Mouse (Mus musculus): ENCODE results near the gene Eif2b2. TPM values are rescaled to one million over a fixed set of nuclear protein-coding genes. Genes with fewer than 3 reads are reported as not detected.
A peak's percentile ranks its signal among the peaks of the same experiment; 100 is the strongest.

Eif2b2 gene
- polyA plus RNA-seq, 1 experiment from 2014 or later: 68.8 TPM

- no peak for TF ChIP-seq CTCF (IDR thresholded peaks at IDR 0.05)
- DNase-seq (ENCODE audit: low read depth, low spot score): no peak
- ChIA-PET CTCF (interaction anchor here (1.1 kb wide), 1 partner anchor 127 kb away, joined by 3 read pairs; no protein-coding TSS in a partner anchor), POLR2A (no interaction called here)
- in situ Hi-C loops (cut with MboI; ENCODE audit: low pct_unique_long_range_greater_than_20kb): loop anchor here (5.0 to 25.0 kb wide), 2 partner anchors 50 to 310 kb away; no protein-coding TSS in a partner anchor
- no peak for ATAC-seq
- H3K27me3 ChIP-seq: no peaks in the 10 kb centered on the region
Observed at GRCm38 (mm10) chr12:85177740-85178239, 41.5 kb upstream of the Eif2b2 start, which contains the start of gene Pgf. TSS of gene Pgf (minus strand) at chr12:85177790.

- POLR2A ChIA-PET: no interaction called here
- no peak for ATAC-seq
- no peaks in the 10 kb centered on the region for H3K27me3 ChIP-seq
- DNase-seq (ENCODE audit: low read depth, low spot score): no peak
- TF ChIP-seq CTCF (IDR thresholded peaks at IDR 0.05): no peak
- CTCF ChIA-PET: interaction anchor here (1.1 kb wide), 1 partner anchor 127 kb away, joined by 3 read pairs; no protein-coding TSS in a partner anchor
- in situ Hi-C loops (cut with MboI; ENCODE audit: low pct_unique_long_range_greater_than_20kb): loop anchor here (5.0 to 25.0 kb wide), 2 partner anchors 49 to 309 kb away; no protein-coding TSS in a partner anchor
Observed at GRCm38 (mm10) chr12:85178294-85178693, 41.0 kb upstream of the Eif2b2 start.

- POLR2A ChIA-PET: interaction anchor here (0.6 kb wide), 1 partner anchor 44 kb away, joined by 3 read pairs; no protein-coding TSS in a partner anchor
- DNase-seq (ENCODE audit: low read depth, low spot score) (no peak), ATAC-seq (no peak)
- in situ Hi-C loops (cut with MboI; ENCODE audit: low pct_unique_long_range_greater_than_20kb): loop anchor here (25.0 kb wide), 1 partner anchor 306 kb away; no protein-coding TSS in a partner anchor
- CTCF ChIA-PET: interaction anchor here (0.9 kb wide), 1 partner anchor 98 kb away, joined by 3 read pairs; no protein-coding TSS in a partner anchor
- no peaks in the 10 kb centered on the region for H3K27me3 ChIP-seq
- TF ChIP-seq CTCF (IDR thresholded peaks at IDR 0.05): no peak
Observed at GRCm38 (mm10) chr12:85181475-85182344, 37.6 kb upstream of the Eif2b2 start.

DNA sequence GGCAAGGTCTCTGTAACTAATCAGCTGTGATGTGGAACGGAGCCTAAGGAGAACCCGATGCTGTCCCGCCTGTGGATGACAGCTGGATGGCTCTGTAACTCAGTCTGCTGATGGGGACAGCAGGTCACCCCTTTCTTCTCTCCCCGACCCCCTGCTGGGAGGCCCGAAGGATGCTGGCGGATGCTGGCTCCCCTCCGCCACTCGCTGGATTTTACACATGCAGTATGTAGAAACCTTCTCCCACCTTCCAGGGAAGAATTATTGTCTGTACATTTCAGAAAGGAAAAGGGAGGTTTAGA, 37.0 kb upstream of the Eif2b2 start:
- ChIA-PET CTCF (no interaction called here), POLR2A (no interaction called here)
- in situ Hi-C loops (cut with MboI; ENCODE audit: low pct_unique_long_range_greater_than_20kb): loop anchor here (25.0 kb wide), 1 partner anchor 305 kb away; no protein-coding TSS in a partner anchor
- no peaks in the 10 kb centered on the region for H3K27me3 ChIP-seq
- no peak for ATAC-seq
- no peak for TF ChIP-seq CTCF (IDR thresholded peaks at IDR 0.05)
- DNase-seq (ENCODE audit: low read depth, low spot score): no peak

DNA sequence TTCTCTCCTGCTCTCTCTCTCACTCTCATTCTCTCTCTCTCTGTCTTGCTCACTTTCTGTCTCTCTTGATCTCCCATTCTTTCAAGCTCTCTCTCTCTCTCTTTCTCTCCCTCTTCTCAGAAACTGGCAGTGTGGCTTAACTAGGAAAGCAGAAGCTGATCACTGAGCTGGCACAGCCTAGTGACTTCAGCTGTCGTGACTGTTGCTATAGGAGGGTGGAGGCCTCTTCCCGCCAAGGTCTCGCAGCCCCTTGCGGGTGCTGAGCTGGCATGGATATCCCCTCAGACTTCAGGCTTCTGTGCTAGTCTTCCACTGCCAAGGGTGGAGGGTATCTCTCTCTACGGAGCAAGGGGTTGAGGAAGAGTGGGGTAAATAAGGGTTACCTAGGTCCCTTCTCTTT, 36.4 kb upstream of the Eif2b2 start:
- ATAC-seq (no peak), DNase-seq (ENCODE audit: low read depth, low spot score) (no peak)
- POLR2A ChIA-PET: no interaction called here
- no peak for TF ChIP-seq CTCF (IDR thresholded peaks at IDR 0.05)
- CTCF ChIA-PET: no interaction called here
- no peaks in the 10 kb centered on the region for H3K27me3 ChIP-seq
- in situ Hi-C loops (cut with MboI; ENCODE audit: low pct_unique_long_range_greater_than_20kb): loop anchor here (25.0 kb wide), 1 partner anchor 304 kb away; no protein-coding TSS in a partner anchor

DNA sequence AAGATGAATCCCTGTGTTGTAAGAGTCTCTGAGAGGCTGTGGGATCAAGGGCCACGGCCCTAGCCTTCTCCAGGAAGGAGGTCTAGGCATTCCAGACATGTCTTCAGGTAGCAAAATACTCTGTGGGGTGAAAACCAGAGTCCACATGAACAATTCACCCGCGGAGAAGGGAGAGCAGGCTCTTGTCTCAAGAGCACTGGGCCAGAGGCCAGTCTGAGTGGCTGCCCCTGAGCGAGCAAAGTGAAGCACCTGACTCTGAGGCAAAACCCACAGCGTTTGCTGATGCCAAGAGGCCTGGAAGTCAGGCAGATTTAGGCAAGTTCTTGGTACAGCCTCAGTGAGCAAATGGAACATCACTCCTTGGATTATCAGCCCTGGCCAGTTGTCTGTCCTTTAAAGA, 35.2 kb upstream of the Eif2b2 start:
- ChIA-PET CTCF (no interaction called here), POLR2A (no interaction called here)
- no peak for DNase-seq (ENCODE audit: low read depth, low spot score)
- in situ Hi-C loops (cut with MboI; ENCODE audit: low pct_unique_long_range_greater_than_20kb): loop anchor here (25.0 kb wide), 1 partner anchor 303 kb away; no protein-coding TSS in a partner anchor
- no peak for ATAC-seq
- no peak for TF ChIP-seq CTCF (IDR thresholded peaks at IDR 0.05)
- no peaks in the 10 kb centered on the region for H3K27me3 ChIP-seq

- in situ Hi-C loops (cut with MboI; ENCODE audit: low pct_unique_long_range_greater_than_20kb): loop anchor here (25.0 kb wide), 1 partner anchor 301 kb away; no protein-coding TSS in a partner anchor
- DNase-seq (ENCODE audit: low read depth, low spot score) (no peak), ATAC-seq (no peak)
- ChIA-PET POLR2A (interaction anchor here (0.8 to 1.1 kb wide), 2 partner anchors 10 to 16 kb away, joined by 3 read pairs; no protein-coding TSS in a partner anchor), CTCF (no interaction called here)
- no peak for TF ChIP-seq CTCF (IDR thresholded peaks at IDR 0.05)
- H3K27me3 ChIP-seq: no peaks in the 10 kb centered on the region
Observed at GRCm38 (mm10) chr12:85185810-85186209, 33.5 kb upstream of the Eif2b2 start.

GRCm38 (mm10) chr12:85186361-85186760, 32.9 kb upstream of the Eif2b2 start:
- POLR2A ChIA-PET: interaction anchor here (0.8 to 1.1 kb wide), 2 partner anchors 9 to 16 kb away, joined by 3 read pairs; no protein-coding TSS in a partner anchor
- CTCF ChIA-PET: no interaction called here
- DNase-seq (ENCODE audit: low read depth, low spot score): no peak
- TF ChIP-seq CTCF (IDR thresholded peaks at IDR 0.05): no peak
- peak; percentile 44 for ATAC-seq
- no peaks in the 10 kb centered on the region for H3K27me3 ChIP-seq
- in situ Hi-C loops (cut with MboI; ENCODE audit: low pct_unique_long_range_greater_than_20kb): loop anchor here (25.0 kb wide), 1 partner anchor 301 kb away; no protein-coding TSS in a partner anchor

DNA sequence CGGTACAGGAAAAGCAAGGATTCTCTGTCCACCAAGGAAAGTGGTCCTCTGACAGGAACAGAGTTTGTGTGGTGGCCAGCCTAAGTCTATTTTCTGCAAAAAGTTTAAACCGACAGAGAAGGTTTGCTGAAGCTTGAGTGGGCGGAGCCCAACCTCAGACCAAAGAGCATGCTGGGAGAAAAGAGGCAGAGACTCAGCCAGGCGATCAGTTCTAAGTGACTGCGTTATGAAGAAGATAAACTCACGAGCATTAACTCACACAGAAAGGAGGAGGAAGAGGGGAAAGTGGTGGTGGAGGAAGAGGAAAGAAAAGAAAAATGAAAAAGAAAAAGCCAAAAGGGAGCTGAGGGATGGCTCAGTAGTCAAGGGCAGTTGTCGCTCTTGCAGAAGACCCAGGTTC, 29.0 kb upstream of the Eif2b2 start:
- in situ Hi-C loops (cut with MboI; ENCODE audit: low pct_unique_long_range_greater_than_20kb): loop anchor here (25.0 kb wide), 1 partner anchor 297 kb away; no protein-coding TSS in a partner anchor
- ChIA-PET CTCF (no interaction called here), POLR2A (no interaction called here)
- no peaks in the 10 kb centered on the region for H3K27me3 ChIP-seq
- DNase-seq (ENCODE audit: low read depth, low spot score) (no peak), ATAC-seq (no peak)
- TF ChIP-seq CTCF (IDR thresholded peaks at IDR 0.05): no peak

DNA sequence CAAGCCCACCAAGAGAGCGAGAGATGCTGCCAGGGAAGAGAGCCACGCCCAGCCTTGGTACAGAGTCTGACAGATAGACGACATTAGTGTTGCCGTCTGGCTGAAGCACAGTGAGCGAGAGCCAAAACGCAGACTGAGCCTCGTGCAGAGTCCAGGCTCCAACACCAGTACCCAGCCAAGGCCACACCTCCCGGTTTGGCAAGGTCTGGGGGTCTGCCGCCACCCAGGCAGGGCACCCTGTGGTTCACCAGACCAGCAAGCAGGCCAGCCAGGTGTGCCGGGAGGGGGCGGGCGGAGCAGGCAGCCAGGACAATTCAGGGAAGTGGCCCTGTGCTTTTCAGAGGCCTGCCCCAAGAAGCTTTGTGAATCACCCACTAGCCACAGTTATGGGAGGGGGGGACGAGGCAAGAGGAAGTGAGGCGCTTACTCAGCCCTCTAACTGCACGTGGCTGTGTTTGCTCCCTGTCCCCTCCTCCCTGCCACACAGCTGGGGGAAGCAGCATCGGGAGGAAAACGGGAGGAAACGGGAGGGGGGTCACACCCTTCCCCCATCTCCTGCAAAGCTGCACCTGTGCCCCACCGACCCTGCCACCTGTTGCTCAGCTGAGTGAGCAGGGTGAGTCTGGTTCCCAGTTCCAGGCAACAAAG, 26.7 kb upstream of the Eif2b2 start:
- no peak for TF ChIP-seq CTCF (IDR thresholded peaks at IDR 0.05)
- in situ Hi-C loops (cut with MboI; ENCODE audit: low pct_unique_long_range_greater_than_20kb): loop anchor here (25.0 kb wide), 1 partner anchor 295 kb away; no protein-coding TSS in a partner anchor
- DNase-seq (ENCODE audit: low read depth, low spot score) (no peak), ATAC-seq (peak; percentile 73)
- ChIA-PET CTCF (interaction anchor here (1.6 to 2.3 kb wide), 2 partner anchors 23 to 27 kb away, joined by 6 to 8 read pairs; partner anchors contain the start of gene Eif2b2), POLR2A (no interaction called here)
- no peaks in the 10 kb centered on the region for H3K27me3 ChIP-seq
